Mouse (Mus musculus) ES-Bruce4 (cell line): ENCODE results near the gene Tlk1. TPM values are rescaled to one million over a fixed set of nuclear protein-coding genes. Genes with fewer than 3 reads are reported as not detected.

Experiments
- H3K27ac ChIP-seq: 2 replicates; pipeline ENCODE4 v1.5.1; 2012; ENCODE audit warnings: low read length, inconsistent platforms; ENCODE audit not compliant: insufficient read depth
- H3K27me3 ChIP-seq: 2 replicates; pipeline ENCODE4 v1.6.1; 2012; ENCODE audit warnings: mild to moderate bottlenecking, low read length, inconsistent platforms; ENCODE audit not compliant: control insufficient read depth, poor library complexity, insufficient read depth, severe bottlenecking
- H3K36me3 ChIP-seq: 2 replicates; pipeline ENCODE4 v1.6.1; 2012; ENCODE audit warnings: inconsistent platforms, mild to moderate bottlenecking, low read length, moderate library complexity; ENCODE audit not compliant: control insufficient read depth, poor library complexity, insufficient read depth, severe bottlenecking
- H3K4me1 ChIP-seq: one replicate; pipeline ENCODE4 v1.8.1; 2011; ENCODE audit warnings: low read length; ENCODE audit not compliant: control insufficient read depth, insufficient read depth
- H3K4me3 ChIP-seq: 2 replicates; pipeline ENCODE4 v1.5.1; 2011; ENCODE audit warnings: low read depth, mild to moderate bottlenecking, low read length
- H3K9ac ChIP-seq: 2 replicates; pipeline ENCODE4 v1.6.1; 2012; ENCODE audit warnings: low read depth, mild to moderate bottlenecking, inconsistent platforms; ENCODE audit not compliant: poor library complexity, severe bottlenecking
- H3K9me3 ChIP-seq: replicated peaks from 2 replicates; pipeline ENCODE4 v1.6.1; 2012; ENCODE audit warnings: mild to moderate bottlenecking, low read length, inconsistent platforms; ENCODE audit not compliant: control insufficient read depth, poor library complexity, insufficient read depth, severe bottlenecking
- CTCF ChIP-seq: IDR thresholded peaks from one replicate; pipeline ENCODE4 v1.8.1; 2011; ENCODE audit warnings: low read depth, low read length
- EP300 ChIP-seq: IDR thresholded peaks from 2 replicates; pipeline ENCODE4 v1.6.1; 2011; ENCODE audit warnings: low read depth, low read length; ENCODE audit not compliant: insufficient read depth
- POLR2A ChIP-seq: IDR thresholded peaks from one replicate; pipeline ENCODE4 v1.8.1; 2011; ENCODE audit warnings: low read length; ENCODE audit not compliant: insufficient read depth
- polyA plus RNA-seq: library from polyadenylated mRNA; stranded (reverse); fragments of >200 nt; gene quantifications from 2 replicates; pipeline ENCODE4 v1.2.4, GENCODE M21; 2011; ENCODE audit warnings: low read depth; ENCODE audit not compliant: missing spikeins, insufficient read depth, insufficient read length

The Tlk1 gene
- polyA plus RNA-seq, 1 experiment: 83.4 TPM

GRCm38 (mm10) chr2:70823926-70824800 is 1.4 kb downstream of the Tlk1 start:
- H3K9ac ChIP-seq: peak overlapping the region; percentile 100

GRCm38 (mm10) chr2:70823434-70823833 is 2.1 kb downstream of the Tlk1 start:
- Histone ChIP-seq H3K4me3 (no peak overlapping the region), H3K9me3 (no peaks in the 10 kb centered on the region), H3K36me3 (no peaks in the 10 kb centered on the region), H3K4me1 (peaks cover 1% of the 10 kb centered on the region), H3K27me3 (no peaks in the 10 kb centered on the region), H3K27ac (no peak overlapping the region), H3K9ac (peak overlapping the region; percentile 100; the same call in 1 of the 2 replicates)
- TF ChIP-seq POLR2A (no peak), EP300 (no peak), CTCF (no peak)

More at GRCm38 (mm10) chr2:70823926-70824800, 1.4 kb downstream of the Tlk1 start:
- Histone ChIP-seq H3K9me3 (no peaks in the 10 kb centered on the region), H3K36me3 (no peaks in the 10 kb centered on the region), H3K4me1 (peaks cover 1% of the 10 kb centered on the region), H3K27me3 (no peaks in the 10 kb centered on the region), H3K4me3 (peak overlapping the region; percentile 100), H3K27ac (peak overlapping the region; percentile 97)
- TF ChIP-seq EP300: no peak
- TF ChIP-seq CTCF: no peak

GRCm38 (mm10) chr2:70816939-70817338 is 8.6 kb downstream of the Tlk1 start:
- Histone ChIP-seq H3K9me3 (no peaks in the 10 kb centered on the region), H3K4me1 (peaks cover 4% of the 10 kb centered on the region), H3K9ac (no peak overlapping the region), H3K4me3 (no peak overlapping the region), H3K36me3 (no peaks in the 10 kb centered on the region), H3K27ac (no peak overlapping the region; the same call in 1 of the 2 replicates), H3K27me3 (no peaks in the 10 kb centered on the region)
- TF ChIP-seq EP300 (no peak), POLR2A (no peak), CTCF (no peak)

GRCm38 (mm10) chr2:70816016-70816415 is 9.5 kb downstream of the Tlk1 start:
- Histone ChIP-seq H3K27me3 (no peaks in the 10 kb centered on the region), H3K4me3 (no peak overlapping the region), H3K27ac (no peak overlapping the region), H3K9me3 (no peaks in the 10 kb centered on the region), H3K4me1 (peaks cover 4% of the 10 kb centered on the region), H3K9ac (no peak overlapping the region), H3K36me3 (no peaks in the 10 kb centered on the region)
- no peak for TF ChIP-seq EP300
- no peak for TF ChIP-seq POLR2A
- no peak for TF ChIP-seq CTCF

GRCm38 (mm10) chr2:70813608-70814007 is 11.9 kb downstream of the Tlk1 start:
- Histone ChIP-seq H3K36me3 (no peaks in the 10 kb centered on the region), H3K9ac (no peak overlapping the region), H3K4me3 (no peak overlapping the region), H3K4me1 (peaks cover 4% of the 10 kb centered on the region), H3K27ac (peak overlapping the region; percentile 32), H3K9me3 (no peaks in the 10 kb centered on the region), H3K27me3 (no peaks in the 10 kb centered on the region)
- TF ChIP-seq CTCF (no peak), POLR2A (no peak), EP300 (no peak)

- TF ChIP-seq EP300: no peak
- TF ChIP-seq CTCF: no peak
- no peak for TF ChIP-seq POLR2A
- Histone ChIP-seq H3K9me3 (no peaks in the 10 kb centered on the region), H3K36me3 (no peaks in the 10 kb centered on the region), H3K4me3 (no peak overlapping the region), H3K27me3 (no peaks in the 10 kb centered on the region), H3K27ac (no peak overlapping the region), H3K4me1 (peaks cover 4% of the 10 kb centered on the region), H3K9ac (no peak overlapping the region)
Measured at GRCm38 (mm10) chr2:70811476-70811875, 14.1 kb downstream of the Tlk1 start.
